Mouse (Mus musculus): ENCODE data around the gene Nhs.

- TF ChIP-seq POLR2A (IDR thresholded peaks at IDR 0.05; ENCODE audit: extremely low read depth, insufficient read depth, low read length) (no peak), CTCF (IDR thresholded peaks at IDR 0.05; ENCODE audit: low read depth, low read length) (no peak)
Observed at GRCm38 (mm10) chrX:161907595-161908592, 251.6 kb downstream of the Nhs start.
